Mouse (Mus musculus): Measurements from ENCODE around the gene Csf3r. TPM values are rescaled to one million over a fixed set of nuclear protein-coding genes. Genes with fewer than 3 reads are reported as not detected.

Csf3r gene
- total and polyA plus RNA-seq, 3 experiments = not detected

- TF ChIP-seq POLR2A (IDR thresholded peaks at IDR 0.05; ENCODE audit: low read depth, low read length) (no peak), E2F4 (IDR thresholded peaks at IDR 0.05; ENCODE audit: insufficient replicate concordance, low read depth, low read length) (no peak), CTCF (conservative IDR thresholded peaks at IDR 0.05 in 1 of 2, IDR thresholded peaks at IDR 0.05 in 1 of 2; ENCODE audit: low read depth in 2 of 2, low read length in 2 of 2) (peak in 1 of 2 experiments; percentile 37; a peak in 2 of 4 replicates), MYC (IDR thresholded peaks at IDR 0.05; ENCODE audit: low read depth, low read length) (0 out of 2 replicates have a peak, but pooled peaks have one; percentile 22), ZKSCAN1 (IDR thresholded peaks at IDR 0.05; ENCODE audit: borderline replicate concordance, low read depth, low read length) (no peak), ETS1 (conservative IDR thresholded peaks at IDR 0.05; ENCODE audit: low read depth, low read length) (no peak), MXI1 (IDR thresholded peaks at IDR 0.05; ENCODE audit: low read depth, low read length) (no peak), GABPA (IDR thresholded peaks at IDR 0.05; ENCODE audit: insufficient replicate concordance, low read depth, low read length) (no peak), ZMIZ1 (IDR thresholded peaks at IDR 0.05; ENCODE audit: low read depth, low read length) (no peak), JUN (IDR thresholded peaks at IDR 0.05; ENCODE audit: insufficient read depth, low read depth, low read length) (no peak)
Observed at GRCm38 (mm10) chr4:126001311-126002199, 22.8 kb upstream of the Csf3r start (continued).

- peaks cover 32% of the 10 kb centered on the region for H3K27me3 ChIP-seq (replicated peaks)
- no peak overlapping the region for H3K9ac ChIP-seq (ENCODE audit: insufficient read depth, low read depth)
- H3K4me2 ChIP-seq (ENCODE audit: insufficient read depth, low read depth, poor library complexity, severe bottlenecking) = no peak overlapping the region
- dilution Hi-C loops (cut with MboI; ENCODE audit: extremely low pct_ligation_motif_present, extremely low pct_unique_long_range_greater_than_20kb, low sequenced_read_pairs) = no loop called here
- peaks cover 0 to 20% of the 10 kb centered on the region in 2 experiments; a peak in 2 of 4 replicates for H3K4me1 ChIP-seq (ENCODE audit: control insufficient read depth in 1 of 2, insufficient read depth in 2 of 2)
- H3K36me3 ChIP-seq (replicated peaks in 1 of 2; ENCODE audit: control insufficient read depth in 1 of 2, insufficient read depth in 1 of 2, low read length in 1 of 2) = no peaks in the 10 kb centered on the region
- H3K27ac ChIP-seq (ENCODE audit: insufficient read depth, low read depth) = no peak overlapping the region
- no peaks in the 10 kb centered on the region for H3K79me2 ChIP-seq (replicated peaks; ENCODE audit: control insufficient read depth, extremely low read depth, insufficient read depth, poor library complexity, severe bottlenecking)
- in situ Hi-C loops (cut with MboI; ENCODE audit: low pct_ligation_motif_present, low pct_unique_long_range_greater_than_20kb, low sequenced_read_pairs) = no loop called here
- TF ChIP-seq SIN3A (IDR thresholded peaks at IDR 0.05; ENCODE audit: low read length) = no peak
- TF ChIP-seq TCF12 (IDR thresholded peaks at IDR 0.05; ENCODE audit: low read depth, low read length) = no peak
- DNase-seq (ENCODE audit: extremely low read depth) = no peak
- H3K9me3 ChIP-seq (replicated peaks; ENCODE audit: low read length) = no peaks in the 10 kb centered on the region
- no peak overlapping the region for H3K4me3 ChIP-seq (replicated peaks in 1 of 3; ENCODE audit: low read depth in 2 of 3, low read length in 2 of 3, poor library complexity in 1 of 3)
Observed at GRCm38 (mm10) chr4:126017676-126018332, 6.5 kb upstream of the Csf3r start.

- Histone ChIP-seq H3K79me2 (replicated peaks; ENCODE audit: control insufficient read depth, extremely low read depth, insufficient read depth, poor library complexity, severe bottlenecking) (no peaks in the 10 kb centered on the region), H3K4me3 (replicated peaks in 1 of 3; ENCODE audit: low read depth in 2 of 3, low read length in 2 of 3, poor library complexity in 1 of 3) (no peak overlapping the region), H3K36me3 (replicated peaks in 1 of 2; ENCODE audit: control insufficient read depth in 1 of 2, insufficient read depth in 1 of 2, low read length in 1 of 2) (no peaks in the 10 kb centered on the region), H3K4me2 (ENCODE audit: insufficient read depth, low read depth, poor library complexity, severe bottlenecking) (peak overlapping the region; percentile 45; the same call in 1 of the 2 replicates), H3K27me3 (replicated peaks) (peaks cover 25% of the 10 kb centered on the region), H3K9me3 (replicated peaks; ENCODE audit: low read length) (no peaks in the 10 kb centered on the region), H3K9ac (ENCODE audit: insufficient read depth, low read depth) (no peak overlapping the region), H3K4me1 (ENCODE audit: control insufficient read depth in 1 of 2, insufficient read depth in 2 of 2) (peaks cover 0 to 20% of the 10 kb centered on the region in 2 experiments; a peak in 2 of 4 replicates), H3K27ac (ENCODE audit: insufficient read depth, low read depth) (no peak overlapping the region)
- in situ Hi-C loops (cut with MboI; ENCODE audit: low pct_ligation_motif_present, low pct_unique_long_range_greater_than_20kb, low sequenced_read_pairs) (no loop called here), dilution Hi-C loops (cut with MboI; ENCODE audit: extremely low pct_ligation_motif_present, extremely low pct_unique_long_range_greater_than_20kb, low sequenced_read_pairs) (no loop called here)
- 0 out of 2 replicates have a peak, but pooled peaks have one; percentile 23 for TF ChIP-seq HCFC1 (IDR thresholded peaks at IDR 0.05; ENCODE audit: low read depth, low read length)
- peak; percentile 70 for TF ChIP-seq IRF4 (IDR thresholded peaks at IDR 0.05; ENCODE audit: low read depth, low read length)
- no peak for TF ChIP-seq GABPA (IDR thresholded peaks at IDR 0.05; ENCODE audit: insufficient replicate concordance, low read depth, low read length)
- TF ChIP-seq MAFK (IDR thresholded peaks at IDR 0.05; ENCODE audit: insufficient replicate concordance, low read length) = no peak
- no peak for TF ChIP-seq MXI1 (IDR thresholded peaks at IDR 0.05; ENCODE audit: low read depth, low read length)
- TF ChIP-seq ZMIZ1 (IDR thresholded peaks at IDR 0.05; ENCODE audit: low read depth, low read length) = no peak
- TF ChIP-seq NRF1 (IDR thresholded peaks at IDR 0.05; ENCODE audit: low read depth, low read length) = no peak
- TF ChIP-seq TBP (conservative IDR thresholded peaks at IDR 0.05; ENCODE audit: low read depth, low read length) = 0 out of 2 replicates have a peak, but pooled peaks have one; percentile 17
- peak; percentile 75 for TF ChIP-seq EP300 (IDR thresholded peaks at IDR 0.05; ENCODE audit: low read length)
- TF ChIP-seq ELF1 (IDR thresholded peaks at IDR 0.05; ENCODE audit: low read depth, low read length) = peak; percentile 58
- TF ChIP-seq CTCF (conservative IDR thresholded peaks at IDR 0.05 in 1 of 2, IDR thresholded peaks at IDR 0.05 in 1 of 2; ENCODE audit: low read depth in 2 of 2, low read length in 2 of 2) = peak in 1 of 2 experiments; percentile 24; a peak in 1 of 4 replicates
- TF ChIP-seq RAD21 (IDR thresholded peaks at IDR 0.05; ENCODE audit: low read depth, low read length) = no peak
- TF ChIP-seq ZKSCAN1 (IDR thresholded peaks at IDR 0.05; ENCODE audit: borderline replicate concordance, low read depth, low read length) = peak; percentile 91
- peak; percentile 48 for TF ChIP-seq ETS1 (conservative IDR thresholded peaks at IDR 0.05; ENCODE audit: low read depth, low read length)
- TF ChIP-seq USF2 (conservative IDR thresholded peaks at IDR 0.05; ENCODE audit: low read depth, low read length) = no peak
- TF ChIP-seq BHLHE40 (IDR thresholded peaks at IDR 0.05; ENCODE audit: low read depth, low read length) = peak; percentile 93
- 0 out of 2 replicates have a peak, but pooled peaks have one; percentile 13 for TF ChIP-seq MEF2A (IDR thresholded peaks at IDR 0.05; ENCODE audit: borderline replicate concordance, low read depth, low read length)
- TF ChIP-seq SMC3 (IDR thresholded peaks at IDR 0.05; ENCODE audit: low read depth, low read length) = no peak
- DNase-seq (ENCODE audit: extremely low read depth) = peak; percentile 68
Observed at GRCm38 (mm10) chr4:126018966-126019538, 5.3 kb upstream of the Csf3r start.
